Mouse (Mus musculus) heart, postnatal 36 days (tissue): ENCODE results near the gene Plch1. TPM values are rescaled to one million over a fixed set of nuclear protein-coding genes. Genes with fewer than 3 reads are reported as not detected.

Experiments used
- DNase-seq, 2 experiments: peaks; one replicate each; pipeline ENCODE4 v3.0.0; 2021 to 2022
- intact Hi-C: fragments of 180-260 bp; cut with DNase I; formaldehyde crosslinking; loops from one replicate; pipeline ENCODE4 v1.15.1; 2025
- total RNA-seq, 2 experiments: library from RNA; stranded (reverse); gene quantifications; 2 replicates each; pipeline ENCODE4 v1.2.3; 2021

Plch1 gene
- total RNA-seq, 2 experiments from 2014 or later: 0.08 to 0.27 TPM

DNA sequence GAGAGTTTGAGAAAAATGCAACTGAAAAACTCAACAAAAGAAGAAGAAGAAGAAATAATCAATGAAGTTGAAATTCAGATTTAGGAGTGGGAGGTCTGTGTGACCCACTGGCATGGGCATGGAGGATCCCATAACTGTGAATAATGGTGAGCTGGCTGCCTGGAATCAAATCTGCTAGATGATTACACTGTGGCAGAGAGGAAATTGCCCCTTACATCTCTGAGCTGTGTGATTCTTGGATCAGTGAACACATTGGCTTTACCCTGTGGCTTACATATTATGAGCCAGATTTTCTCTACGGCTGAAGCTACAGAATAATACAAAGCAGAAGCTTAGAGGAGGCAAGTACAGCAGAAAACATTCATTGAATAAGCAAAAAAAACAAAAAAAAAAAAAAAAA lies 170.9 kb downstream of the Plch1 start:
- no peak for DNase-seq
- intact Hi-C loops: no loop called here

DNA sequence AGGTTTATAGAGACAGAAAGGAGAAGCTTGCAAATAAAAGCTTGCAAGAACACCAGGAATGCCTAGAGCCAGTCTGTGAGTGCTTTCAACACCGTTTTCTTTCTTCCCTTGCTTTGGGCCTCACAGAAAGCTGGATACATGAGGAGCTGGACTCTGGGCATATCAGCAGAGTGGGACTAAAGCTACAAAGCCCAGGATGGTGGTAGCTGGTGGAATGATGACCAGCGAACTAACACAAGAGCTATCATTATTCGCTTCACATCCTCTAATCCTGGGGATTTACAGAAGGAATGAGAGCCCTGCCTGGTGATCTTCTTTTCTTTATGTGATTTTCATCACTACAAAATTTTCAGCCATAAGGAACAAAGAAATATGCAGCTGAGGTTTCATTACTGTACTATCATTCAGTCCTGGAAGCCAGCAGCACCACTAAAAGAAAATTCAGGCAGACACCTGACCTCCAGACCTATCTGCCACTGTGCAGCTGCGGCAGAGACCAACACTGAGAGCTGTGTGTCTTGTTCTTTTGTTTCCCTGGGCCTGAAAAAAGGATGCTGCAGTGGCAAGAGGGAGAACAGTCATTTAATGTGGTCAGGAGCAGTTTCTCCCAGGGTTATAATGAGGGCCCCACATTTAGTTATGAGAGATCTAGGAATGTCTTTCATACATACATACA lies 172.5 kb downstream of the Plch1 start:
- intact Hi-C loops: no loop called here
- no peak for DNase-seq

DNA sequence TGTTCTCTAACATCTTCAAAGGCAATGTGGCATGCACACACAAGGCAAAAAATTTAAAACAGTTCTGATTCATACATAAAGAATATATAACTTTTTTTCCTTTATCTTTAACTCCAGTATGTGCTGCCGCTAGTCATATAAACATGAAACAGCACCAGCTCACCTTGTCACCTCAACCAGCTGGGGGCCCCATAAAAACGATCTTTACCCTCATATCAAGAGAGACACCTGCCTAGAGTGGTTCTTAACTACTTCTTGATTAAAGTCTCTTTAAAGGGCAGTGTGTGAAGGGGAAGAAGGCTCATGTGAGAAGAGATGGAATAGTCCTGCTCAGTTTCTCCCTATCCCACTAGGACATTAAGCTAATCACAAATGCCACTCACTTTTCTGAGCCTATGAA lies 205.6 kb downstream of the Plch1 start:
- no peak for DNase-seq
- intact Hi-C loops: no loop called here

DNA sequence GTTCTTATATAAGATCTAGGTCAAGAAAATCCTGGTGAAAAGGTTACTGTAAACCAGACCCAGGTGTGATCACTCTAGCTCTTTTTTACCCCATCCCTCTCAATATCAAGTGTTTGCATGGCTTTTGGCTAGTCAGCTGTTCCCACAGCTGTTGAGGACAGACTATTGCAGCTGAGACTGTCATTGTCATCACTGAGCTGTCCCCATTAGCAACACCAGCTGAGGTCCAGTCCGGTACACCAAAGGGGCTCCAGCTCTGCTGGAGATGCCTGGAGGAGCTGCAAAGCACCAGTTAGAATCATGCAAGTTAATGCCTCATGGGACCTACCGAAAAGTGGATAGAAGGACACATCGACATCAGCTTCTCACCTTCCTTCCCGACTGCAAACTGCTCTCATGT lies 206.5 kb downstream of the Plch1 start:
- intact Hi-C loops: no loop called here
- DNase-seq: no peak

DNA sequence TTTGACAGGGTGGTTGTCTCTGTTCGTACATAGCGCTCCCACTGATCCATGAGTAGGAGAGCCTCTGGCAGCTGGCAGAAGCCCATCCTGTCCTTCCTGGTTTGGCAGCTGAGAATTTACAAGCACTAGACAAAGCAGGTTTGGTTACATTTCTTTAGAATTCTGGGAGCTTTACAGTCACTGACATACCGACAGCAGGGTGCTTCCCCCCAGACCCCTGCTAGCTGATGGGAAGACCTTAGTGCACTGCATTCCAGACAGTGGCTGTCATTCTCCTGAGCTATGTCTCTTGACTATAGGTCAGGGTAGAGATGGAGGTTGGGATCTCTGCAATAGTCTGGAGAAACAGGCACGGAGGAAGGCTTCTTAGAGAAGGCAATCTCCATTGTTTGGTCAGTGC lies 230.5 kb downstream of the Plch1 start:
- no peak for DNase-seq
- intact Hi-C loops: no loop called here

DNA sequence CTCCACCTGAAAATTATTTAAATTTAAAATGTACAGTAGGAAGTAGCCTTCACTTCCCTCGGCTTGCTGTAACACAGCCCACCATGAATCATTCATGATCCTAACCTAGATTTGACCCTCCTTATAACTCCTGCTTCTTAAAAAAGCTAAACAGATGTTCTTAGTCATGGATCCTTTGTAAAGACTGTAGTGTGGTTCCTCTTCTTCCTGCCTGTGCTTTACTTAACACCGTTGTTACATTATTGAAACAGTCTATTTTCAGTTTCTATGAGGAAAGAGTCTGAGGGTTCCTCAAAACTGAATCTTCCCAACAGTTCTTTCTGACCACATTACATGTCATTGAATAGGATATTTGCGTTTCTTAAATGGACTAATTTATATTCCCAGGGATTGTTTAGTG lies 234.0 kb downstream of the Plch1 start:
- intact Hi-C loops: no loop called here
- no peak for DNase-seq

DNA sequence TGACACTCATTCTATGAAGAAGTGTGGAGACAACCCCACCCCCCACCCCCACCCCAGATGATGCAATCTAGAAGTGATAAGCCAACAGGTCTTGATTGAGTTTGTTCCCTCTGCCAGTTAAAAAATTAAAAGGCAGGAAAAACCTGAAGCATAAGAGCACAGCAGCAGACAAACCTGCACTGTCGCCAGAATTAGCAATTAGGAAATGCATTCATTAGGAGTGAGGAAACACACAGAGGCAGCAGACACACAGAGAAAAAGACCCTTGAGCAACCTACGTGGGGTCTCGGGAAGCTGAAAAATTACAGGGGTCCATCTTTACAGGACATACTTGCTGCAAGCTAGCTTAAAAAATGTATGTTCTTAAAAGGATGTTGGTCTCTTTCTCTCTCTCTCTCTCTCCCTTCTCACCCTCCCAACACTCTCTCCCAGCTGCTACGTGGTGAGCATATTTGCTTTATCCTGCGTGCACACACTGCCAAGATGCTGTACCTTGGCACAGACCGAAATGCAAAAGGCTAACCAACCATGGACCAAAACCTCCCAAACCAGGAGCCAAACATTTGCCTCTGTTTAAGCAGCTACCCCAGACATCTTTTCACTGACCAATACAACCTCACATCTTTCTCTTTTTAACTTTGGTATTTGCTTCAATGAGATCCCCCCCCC lies 234.6 kb downstream of the Plch1 start:
- intact Hi-C loops: no loop called here
- DNase-seq: no peak

Other genes starting within 250 kb of the Plch1 start
- 10 to 100 TPM in 1 of 2 experiments, 1 to 10 TPM in 1; 9.2 to 10.2 TPM for gene E130311K13Rik, start 30.0 kb upstream of the Plch1 start, total RNA-seq
- 10 to 100 TPM; 11.1 to 13.0 TPM for gene Slc33a1, start 65.3 kb upstream of the Plch1 start, total RNA-seq
- 10 to 100 TPM; 24.7 to 25.7 TPM for gene Gmps, start 76.6 kb upstream of the Plch1 start, total RNA-seq
- not detected for gene Vmn2r1, start 182.1 kb upstream of the Plch1 start, total RNA-seq
- gene Vmn2r2, start 242.5 kb upstream of the Plch1 start, total RNA-seq: not detected